Mouse (Mus musculus) forebrain, postnatal 0 days (tissue): ENCODE results near the gene Gm9999. TPM values are rescaled to one million over a fixed set of nuclear protein-coding genes. Genes with fewer than 3 reads are reported as not detected.

ENCODE experiments used
- ATAC-seq: fragments of 200-750 bp; cut with Nextera tagmentation; 2 replicates; pipeline ENCODE4 v1.8.0; 2017; ENCODE audit warnings: mild to moderate bottlenecking, moderate library complexity
- DNase-seq: peaks from one replicate; pipeline ENCODE4 v3.0.0-alpha.2; 2015
- H3K27ac ChIP-seq: fragments of 300-500 bp; sonication (generic); 2 replicates; pipeline ENCODE4 v1.5.1; 2014; ENCODE audit warnings: low read depth, mild to moderate bottlenecking, antibody characterized with exemption, low read length, moderate library complexity, mixed read lengths
- H3K27me3 ChIP-seq: fragments of 300-500 bp; sonication (generic); 2 replicates; pipeline ENCODE4 v1.6.1; 2014; ENCODE audit warnings: mild to moderate bottlenecking, low read length, mixed read lengths; ENCODE audit not compliant: insufficient read depth
- H3K36me3 ChIP-seq: fragments of 300-500 bp; sonication (generic); 2 replicates; pipeline ENCODE4 v1.6.1; 2014; ENCODE audit warnings: mild to moderate bottlenecking, moderate library complexity; ENCODE audit not compliant: insufficient read depth
- H3K4me1 ChIP-seq: fragments of 300-500 bp; sonication (generic); 2 replicates; pipeline ENCODE4 v1.6.1; 2014; ENCODE audit warnings: antibody characterized with exemption; ENCODE audit not compliant: insufficient read depth
- H3K4me2 ChIP-seq: fragments of 300-500 bp; sonication (generic); 2 replicates; pipeline ENCODE4 v1.6.1; 2014; ENCODE audit warnings: low read depth, mild to moderate bottlenecking, moderate library complexity
- H3K4me3 ChIP-seq: fragments of 300-500 bp; sonication (generic); 2 replicates; pipeline ENCODE4 v1.5.1; 2014; ENCODE audit warnings: low read depth, low read length, mixed read lengths
- H3K9ac ChIP-seq: fragments of 300-500 bp; sonication (generic); 2 replicates; pipeline ENCODE4 v1.6.1; 2014; ENCODE audit warnings: mild to moderate bottlenecking
- H3K9me3 ChIP-seq: fragments of 300-500 bp; sonication (generic); 2 replicates; pipeline ENCODE4 v1.6.1; 2016; ENCODE audit warnings: low read length
- CTCF ChIP-seq: sonication (generic); IDR thresholded peaks from 2 replicates; pipeline ENCODE4 v1.5.1; 2016; ENCODE audit warnings: antibody characterized with exemption, control low read depth, low read depth
- WGBS: fragments of 180-500 bp; shearing (Covaris S2); extraction: QIAGEN DNeasy Blood & Tissue Kit; methylation state at CpG from one replicate; pipeline ENCODE4 v1.1.7; 2014; 5-methylcytosine and 5-hydroxymethylcytosine counted together
- polyA plus RNA-seq: library from polyadenylated mRNA; unstranded; fragments of >200 nt; fragmentation: Nextera tagmentation; extraction: Ambion mirVana; gene quantifications from 2 replicates; pipeline ENCODE4 v1.2.1, GENCODE M21; 2015
- total RNA-seq: library from RNA; depleted of rRNA; stranded (reverse); fragments of >200 nt; gene quantifications from 2 replicates; pipeline ENCODE4 v1.2.3, GENCODE M21; 2014

The Gm9999 gene
- total and polyA plus RNA-seq, 2 experiments from 2014 or later: not detected

- TF ChIP-seq CTCF: peak; percentile 59
- peak overlapping the region; percentile 70 for H3K4me3 ChIP-seq
- peaks cover 8% of the 10 kb centered on the region for H3K4me1 ChIP-seq
- no peaks in the 10 kb centered on the region for H3K36me3 ChIP-seq
- no peaks in the 10 kb centered on the region for H3K9me3 ChIP-seq
- under 1% methylated on average over 25 of the region's 25 CpGs for WGBS
- H3K9ac ChIP-seq: peak overlapping the region; percentile 67
- DNase-seq (no peak), ATAC-seq (peak; percentile 67)
- peak overlapping the region; percentile 83 for H3K4me2 ChIP-seq
- no peaks in the 10 kb centered on the region for H3K27me3 ChIP-seq
- H3K27ac ChIP-seq: peak overlapping the region; percentile 80
Observed at GRCm38 (mm10) chr7:47007818-47008167, 24.4 kb downstream of the Gm9999 start.

DNA sequence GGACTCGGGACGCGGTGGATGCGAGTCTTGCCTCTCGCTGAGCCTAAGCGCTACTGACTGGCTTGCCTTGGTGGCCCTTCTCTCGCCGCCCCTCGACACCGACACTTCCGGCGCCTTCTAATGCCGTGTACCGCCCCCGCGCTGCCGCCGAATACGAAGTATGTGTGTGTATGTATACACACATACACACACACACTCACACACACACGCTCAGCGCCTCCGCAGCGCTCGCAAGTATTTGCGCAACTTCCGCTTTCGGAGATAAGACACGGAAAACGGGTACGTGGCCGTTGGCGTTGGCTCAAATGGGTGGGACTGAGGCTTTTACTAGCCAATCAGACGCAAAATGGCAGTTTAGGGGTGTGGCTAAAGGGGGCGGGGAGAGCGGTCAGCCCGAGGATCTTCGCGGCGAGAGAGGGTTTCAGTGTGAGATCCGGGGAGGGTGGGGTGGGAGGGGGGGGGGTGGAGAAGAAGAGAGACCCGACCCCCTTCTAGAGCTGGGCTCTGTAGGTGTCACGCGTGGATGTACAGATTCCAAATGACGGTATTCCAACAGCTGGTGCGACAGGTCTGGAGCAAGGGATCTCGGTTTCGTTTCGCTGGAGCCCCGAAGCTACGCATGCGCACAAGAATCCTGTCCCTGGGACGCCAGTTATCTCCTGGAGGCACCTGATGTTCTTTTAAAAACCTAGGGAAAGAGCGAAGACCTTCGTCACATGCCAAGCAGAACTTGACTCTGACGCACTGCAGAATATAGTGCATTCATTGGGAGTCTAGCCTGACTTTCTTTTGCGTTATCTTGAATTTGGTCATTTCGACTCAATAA lies 25.0 kb downstream of the Gm9999 start, which contains the start of gene Spty2d1:
Gene Spty2d1 (minus strand): TSS at position 244 of the 826 bp plus-strand sequence.
- Histone ChIP-seq H3K27me3 (no peaks in the 10 kb centered on the region), H3K36me3 (no peaks in the 10 kb centered on the region), H3K9ac (peak within 1 kb of the TSS; percentile 67), H3K4me2 (peak within 1 kb of the TSS; percentile 83), H3K27ac (peak within 1 kb of the TSS; percentile 87), H3K4me3 (peak within 1 kb of the TSS; percentile 70), H3K4me1 (peaks cover 8% of the 10 kb centered on the region), H3K9me3 (no peaks in the 10 kb centered on the region)
- TF ChIP-seq CTCF: no peak; the same call in 1 of the 2 replicates
- WGBS: 2% methylated on average over 57 of the region's 57 CpGs
- ATAC-seq: peak; percentile 97
- DNase-seq: peak; percentile 100

DNA sequence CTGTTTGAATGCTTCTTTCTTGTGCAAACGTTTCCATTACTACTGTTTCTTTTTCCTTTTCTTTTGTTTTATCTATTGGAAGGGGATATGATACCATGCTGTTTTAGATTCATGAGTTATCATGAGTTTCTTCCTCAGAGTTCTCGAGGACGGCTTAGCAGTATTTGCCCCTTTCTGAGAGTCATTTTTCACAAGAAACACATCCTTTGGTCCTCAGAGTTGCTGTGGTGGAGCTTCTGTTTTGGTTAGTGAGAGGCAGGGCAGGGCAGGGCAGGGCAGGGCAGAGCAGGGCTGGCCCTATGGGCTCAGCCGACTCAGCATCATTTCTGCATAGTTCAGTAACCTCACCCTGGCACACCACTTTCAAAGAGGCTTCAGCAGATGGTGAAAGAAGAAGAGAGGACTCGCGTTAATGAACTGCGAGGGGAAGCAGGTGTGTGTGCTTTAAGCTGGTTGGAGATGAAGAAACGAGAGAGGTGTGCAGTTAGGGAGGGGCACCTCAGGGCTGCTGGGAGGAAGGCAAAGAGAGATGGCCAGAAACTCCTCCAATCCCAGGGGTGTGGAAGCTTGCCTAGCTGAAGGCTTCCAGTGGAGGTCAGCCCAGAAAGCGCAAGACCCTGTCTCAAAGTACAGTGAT lies 29.9 kb downstream of the Gm9999 start:
- no peaks in the 10 kb centered on the region for H3K4me1 ChIP-seq
- no peaks in the 10 kb centered on the region for H3K9me3 ChIP-seq
- no peak for TF ChIP-seq CTCF
- no peak overlapping the region for H3K4me3 ChIP-seq
- 50% methylated on average over 9 of the region's 9 CpGs for WGBS
- H3K36me3 ChIP-seq: no peaks in the 10 kb centered on the region
- H3K27ac ChIP-seq: no peak overlapping the region
- no peak overlapping the region for H3K4me2 ChIP-seq
- H3K9ac ChIP-seq: no peak overlapping the region
- no peak for DNase-seq
- ATAC-seq: no peak
- H3K27me3 ChIP-seq: no peaks in the 10 kb centered on the region

DNA sequence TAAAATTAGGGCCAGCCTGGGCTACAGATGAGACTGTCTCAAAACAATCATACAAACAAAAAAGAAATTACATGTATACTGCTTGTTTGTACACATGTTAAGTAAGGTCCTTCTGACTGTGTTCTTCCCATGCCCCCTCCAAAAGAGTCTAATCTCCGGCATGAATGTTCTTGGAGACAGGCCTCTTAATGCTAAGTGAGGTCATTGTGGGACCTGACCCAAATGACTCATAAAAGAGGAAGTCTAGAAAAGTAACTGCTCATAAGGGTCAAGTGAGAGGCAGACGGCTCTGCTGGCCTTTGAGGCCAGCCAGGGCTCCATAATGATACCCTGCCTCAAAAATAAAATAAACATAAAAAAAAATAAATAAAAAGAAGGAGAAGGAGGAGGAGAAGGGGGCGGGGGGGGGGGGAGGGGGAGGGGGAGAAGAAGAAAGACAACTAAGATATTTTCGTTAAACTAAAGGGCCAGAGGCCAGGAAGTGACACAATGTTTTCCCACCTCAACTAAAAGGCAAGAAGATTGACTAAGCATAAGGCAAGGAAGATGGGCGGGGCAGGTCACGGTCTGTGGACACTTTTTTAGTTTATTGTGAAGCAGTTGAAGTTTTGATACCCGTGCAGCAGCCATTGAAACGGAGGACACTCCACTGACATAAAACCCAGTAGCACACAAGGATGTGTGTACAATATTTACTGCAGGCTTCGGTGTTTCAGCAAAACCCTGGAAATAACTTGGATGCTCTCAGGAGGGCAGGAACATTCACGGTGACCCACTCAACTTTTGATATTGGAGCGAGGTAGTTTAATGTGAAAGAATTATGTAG lies 31.4 kb downstream of the Gm9999 start:
- no peak overlapping the region for H3K4me3 ChIP-seq
- H3K9ac ChIP-seq: no peak overlapping the region
- 62% methylated on average over 11 of the region's 11 CpGs for WGBS
- no peaks in the 10 kb centered on the region for H3K4me1 ChIP-seq
- H3K36me3 ChIP-seq: no peaks in the 10 kb centered on the region
- no peaks in the 10 kb centered on the region for H3K27me3 ChIP-seq
- no peak for ATAC-seq
- H3K9me3 ChIP-seq: no peaks in the 10 kb centered on the region
- H3K4me2 ChIP-seq: no peak overlapping the region
- DNase-seq: no peak
- H3K27ac ChIP-seq: no peak overlapping the region
- no peak for TF ChIP-seq CTCF

DNA sequence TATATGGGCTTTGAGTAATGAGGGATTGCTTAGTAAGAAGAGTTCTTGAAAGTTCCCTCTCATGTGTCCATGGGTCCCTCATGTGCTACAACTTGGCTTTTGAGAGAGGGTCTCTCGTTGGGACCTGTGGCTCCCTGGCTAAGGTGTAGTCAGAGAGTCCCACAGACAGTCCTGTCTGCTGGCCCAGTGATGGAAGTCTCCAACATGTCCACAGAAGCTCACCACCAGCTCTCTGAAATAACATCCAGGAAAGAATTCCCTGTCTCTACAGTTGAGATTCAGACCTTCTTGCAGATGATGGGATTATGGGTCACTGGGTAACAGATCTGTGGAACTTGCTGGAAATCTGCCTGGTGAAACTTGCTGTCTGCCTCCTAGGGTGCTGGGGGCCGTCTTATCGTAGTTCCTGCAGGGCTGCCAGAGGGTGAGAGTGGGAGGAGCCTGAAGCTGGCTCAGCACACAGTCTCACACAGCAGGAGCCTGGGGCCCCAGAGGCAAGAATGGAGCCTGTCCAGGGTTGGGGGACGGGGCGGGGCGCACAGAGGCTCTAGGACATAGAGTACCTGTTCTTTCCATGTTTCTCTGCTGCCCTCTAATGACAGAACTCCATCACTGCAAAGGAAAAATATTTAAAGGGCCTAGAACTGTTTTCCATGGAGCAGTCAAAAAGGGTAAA lies 32.1 kb downstream of the Gm9999 start:
- Histone ChIP-seq H3K9me3 (no peaks in the 10 kb centered on the region), H3K9ac (no peak overlapping the region), H3K27ac (no peak overlapping the region), H3K4me3 (peak overlapping the region; percentile 25; the same call in 1 of the 2 replicates), H3K27me3 (no peaks in the 10 kb centered on the region), H3K36me3 (no peaks in the 10 kb centered on the region), H3K4me1 (no peaks in the 10 kb centered on the region), H3K4me2 (peak overlapping the region; percentile 47)
- DNase-seq (peak; percentile 78), ATAC-seq (peak; percentile 91)
- peak; percentile 73 for TF ChIP-seq CTCF
- 6% methylated on average over 6 of the region's 6 CpGs for WGBS

DNA sequence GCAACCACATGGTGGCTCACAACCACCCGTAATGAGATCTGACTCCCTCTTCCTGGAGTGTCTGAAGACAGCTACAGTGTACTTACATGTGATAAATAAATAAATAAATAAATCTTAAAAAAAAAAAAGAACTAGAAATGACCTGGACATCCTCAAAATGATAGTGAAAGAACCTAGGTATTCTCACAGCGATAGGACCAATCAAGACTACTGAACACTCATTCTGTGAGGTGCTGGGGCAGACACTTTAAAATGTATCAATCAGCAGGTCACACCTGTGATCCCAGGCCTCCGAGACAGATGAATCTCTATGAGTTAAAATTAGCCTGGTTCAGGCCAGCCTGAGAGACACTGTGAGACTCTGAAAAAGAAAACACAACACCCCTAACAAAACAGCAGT lies 33.2 kb downstream of the Gm9999 start:
- no peak for TF ChIP-seq CTCF
- 78% methylated on average over 3 of the region's 3 CpGs for WGBS
- DNase-seq: no peak

More for the DNA sequence above, 33.2 kb downstream of the Gm9999 start:
- Histone ChIP-seq H3K36me3 (no peaks in the 10 kb centered on the region), H3K9ac (no peak overlapping the region), H3K4me3 (no peak overlapping the region), H3K27ac (no peak overlapping the region), H3K27me3 (no peaks in the 10 kb centered on the region), H3K9me3 (no peaks in the 10 kb centered on the region), H3K4me2 (no peak overlapping the region), H3K4me1 (no peaks in the 10 kb centered on the region)
- ATAC-seq: no peak
